Mouse (Mus musculus) spleen, postnatal 4 days (tissue): ENCODE measurements around the gene Psmb5.
A peak's percentile ranks its signal among the peaks of the same experiment; 100 is the strongest.
"Not testable (repeated sequence)": the region's sequence is repeated elsewhere in the genome, so short reads cannot be mapped to it uniquely, and the experiment has no call there.

Source experiments
- DNase-seq, 2 experiments: peaks; one replicate each; pipeline ENCODE4 v3.0.0; 2022; ENCODE audit warnings: low spot score in 2 of 2

Gene Psmb5

DNA sequence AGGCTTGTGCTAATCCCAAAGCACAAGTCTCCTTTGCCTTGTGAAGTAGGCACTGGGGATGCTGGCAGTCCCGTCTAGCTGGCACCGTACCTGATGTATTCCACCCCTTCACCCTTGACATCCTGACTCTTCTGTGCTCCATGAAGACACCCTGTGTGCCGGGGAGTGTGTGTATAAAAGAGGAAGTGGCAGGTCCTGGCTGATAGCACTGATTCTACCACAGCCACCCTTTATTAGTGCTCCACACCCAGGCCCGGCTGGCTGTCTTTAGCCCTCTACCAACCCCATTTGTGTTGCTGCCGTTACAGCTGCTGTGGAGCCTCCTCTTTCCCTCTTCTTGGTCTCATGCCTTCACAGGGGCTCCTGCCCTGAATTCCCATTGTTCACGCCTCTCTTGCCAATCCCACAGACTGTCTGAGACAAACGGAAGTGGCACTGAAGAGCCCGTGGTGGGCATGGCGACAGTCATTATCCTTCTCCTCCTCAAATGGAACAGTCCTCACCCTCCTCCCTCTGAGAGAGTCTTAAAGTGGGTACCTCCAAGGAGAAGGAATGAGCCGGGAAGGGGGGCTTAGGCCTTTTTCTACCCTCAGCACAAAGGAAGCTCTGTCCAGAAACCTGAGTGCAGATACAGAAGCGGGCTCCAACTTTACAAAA, 12.9 kb upstream of the Psmb5 start:
- DNase-seq: no peak

DNA sequence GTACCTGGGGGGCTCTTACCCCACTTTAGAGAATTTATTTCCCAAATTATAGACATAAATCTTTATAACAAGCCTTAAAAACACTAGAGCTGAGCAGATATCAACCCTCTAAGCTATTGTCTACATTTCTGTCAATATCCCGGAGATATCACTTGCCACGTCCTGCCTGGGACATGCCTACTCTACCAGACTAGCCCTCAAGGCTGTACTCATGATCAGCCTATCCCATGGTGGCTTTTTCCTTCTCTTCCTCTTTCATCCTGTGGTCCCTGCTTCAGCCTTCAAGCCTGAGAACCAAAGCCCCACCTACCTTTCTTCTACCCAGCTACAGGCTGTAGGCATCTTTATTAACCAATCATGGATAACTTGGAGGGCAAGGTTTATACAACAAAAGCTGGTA, 12.0 kb upstream of the Psmb5 start:
- no peak for DNase-seq

DNA sequence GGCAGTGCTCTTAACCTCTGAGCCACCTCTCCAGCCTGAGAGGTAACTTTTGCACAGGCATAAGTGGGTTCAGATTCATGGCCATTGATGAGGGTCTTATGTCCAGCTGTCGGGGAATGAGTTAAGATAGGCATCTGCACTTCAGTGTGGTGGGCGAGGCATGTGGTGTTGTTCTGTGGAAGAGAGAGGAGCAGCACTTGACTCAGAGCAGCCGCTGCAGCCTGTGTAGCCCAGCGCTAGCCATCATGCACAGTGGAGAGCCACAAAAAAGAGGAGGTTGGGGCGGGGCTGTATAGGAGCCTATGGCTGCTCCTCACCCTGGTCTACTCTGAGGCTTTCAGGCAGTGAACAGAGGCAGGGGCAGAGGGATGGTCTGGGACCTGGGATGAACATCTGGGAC, 10.3 kb upstream of the Psmb5 start:
- DNase-seq: no peak

DNA sequence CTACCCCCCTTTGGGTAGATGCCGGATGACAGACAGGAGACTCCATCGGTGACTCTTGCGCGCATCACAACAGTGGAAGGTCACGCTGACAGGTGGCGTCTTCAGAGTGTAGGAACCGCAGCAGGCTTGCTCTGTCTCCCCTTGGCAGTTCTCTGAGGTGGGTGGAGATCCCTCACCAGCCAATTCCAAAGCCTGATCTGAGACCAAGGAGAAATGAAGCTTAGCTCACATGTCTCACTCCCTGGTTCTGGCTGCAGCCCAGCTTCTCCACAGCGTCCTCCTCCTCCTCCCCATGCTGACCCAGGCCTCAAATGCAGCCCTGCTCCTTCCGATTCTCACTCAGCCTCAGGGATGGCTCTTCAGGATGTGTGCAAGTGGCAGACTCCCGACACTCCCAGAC, 7.2 kb upstream of the Psmb5 start:
- DNase-seq: no peak

DNA sequence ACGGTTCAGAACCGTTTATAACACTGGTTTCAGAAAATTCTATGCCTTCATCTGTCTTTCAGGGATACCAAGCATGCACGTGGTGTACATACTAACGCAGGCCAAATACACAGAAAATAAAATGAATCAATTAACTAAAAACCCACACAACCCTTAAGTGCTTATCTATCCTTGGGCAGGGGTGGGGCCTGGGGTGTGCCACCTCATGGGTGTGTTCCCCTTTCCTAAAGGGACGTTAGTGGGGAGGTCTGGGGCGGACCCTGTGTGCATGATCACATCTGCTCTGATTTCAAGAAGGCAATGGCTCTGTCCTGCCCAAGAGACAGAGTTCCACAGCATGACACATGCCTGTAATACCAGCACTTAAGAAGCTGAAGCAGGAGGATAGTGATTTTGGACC, 5.5 kb upstream of the Psmb5 start:
- DNase-seq: no peak

DNA sequence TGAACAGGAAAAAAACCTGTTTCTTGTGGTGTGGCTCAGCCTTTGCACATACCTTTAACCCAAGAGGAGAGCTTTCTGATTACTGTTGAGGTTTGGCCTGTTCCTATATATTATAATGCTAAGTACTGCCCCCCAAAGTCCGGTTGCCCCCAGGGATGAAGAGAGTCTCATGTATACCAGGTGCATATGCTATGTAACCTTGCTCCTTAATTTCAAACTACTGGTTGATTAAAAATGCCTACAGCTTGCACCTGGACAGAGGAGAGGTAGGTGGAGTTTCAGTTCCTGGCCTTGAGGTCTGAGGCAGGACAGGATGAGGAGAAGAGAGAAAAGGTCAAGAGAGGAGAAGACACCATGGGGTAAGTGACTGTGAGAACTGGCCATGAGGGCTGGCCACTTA, 3.3 kb upstream of the Psmb5 start, which contains the start of gene Psmb11:
Gene Psmb11 (plus strand): TSS at position 301 of the 400 bp plus-strand sequence.
- DNase-seq: no peak

DNA sequence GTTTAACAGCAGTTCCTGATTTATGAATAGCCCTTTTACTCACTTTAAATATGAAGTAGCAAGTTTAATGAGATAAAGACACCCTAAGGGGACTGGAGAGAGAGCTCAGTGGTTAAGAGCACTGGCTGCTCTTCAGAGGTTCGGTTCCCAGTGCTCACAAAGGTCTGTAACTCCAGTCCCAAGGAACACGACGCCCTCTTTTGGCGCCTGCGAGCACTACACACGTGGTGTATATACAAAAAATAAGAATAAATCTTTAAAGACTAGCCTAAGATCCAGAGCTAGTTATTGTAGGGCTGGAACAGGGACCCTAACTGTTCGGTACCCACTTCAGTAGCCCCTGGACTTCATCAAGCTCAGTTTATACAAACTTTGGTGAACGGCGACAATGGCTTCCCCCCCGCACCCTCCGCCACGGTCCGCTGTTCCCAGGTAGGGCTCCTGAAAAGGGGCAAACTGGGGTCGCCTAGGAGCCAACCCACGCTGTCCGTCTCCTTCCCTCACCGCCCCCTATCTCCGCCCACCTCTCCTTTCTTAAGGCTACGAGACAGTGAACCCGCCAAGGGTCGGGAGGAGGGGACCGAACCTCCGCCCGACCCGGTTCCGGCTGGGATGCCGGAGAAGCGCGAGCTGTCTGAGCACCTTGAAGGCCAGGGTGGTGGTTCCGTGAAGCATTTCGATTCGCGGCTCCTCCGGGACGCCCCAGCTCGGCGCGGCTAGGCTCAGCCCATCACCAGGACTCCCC, 498 bp downstream of the Psmb5 start:
- DNase-seq: no peak

DNA sequence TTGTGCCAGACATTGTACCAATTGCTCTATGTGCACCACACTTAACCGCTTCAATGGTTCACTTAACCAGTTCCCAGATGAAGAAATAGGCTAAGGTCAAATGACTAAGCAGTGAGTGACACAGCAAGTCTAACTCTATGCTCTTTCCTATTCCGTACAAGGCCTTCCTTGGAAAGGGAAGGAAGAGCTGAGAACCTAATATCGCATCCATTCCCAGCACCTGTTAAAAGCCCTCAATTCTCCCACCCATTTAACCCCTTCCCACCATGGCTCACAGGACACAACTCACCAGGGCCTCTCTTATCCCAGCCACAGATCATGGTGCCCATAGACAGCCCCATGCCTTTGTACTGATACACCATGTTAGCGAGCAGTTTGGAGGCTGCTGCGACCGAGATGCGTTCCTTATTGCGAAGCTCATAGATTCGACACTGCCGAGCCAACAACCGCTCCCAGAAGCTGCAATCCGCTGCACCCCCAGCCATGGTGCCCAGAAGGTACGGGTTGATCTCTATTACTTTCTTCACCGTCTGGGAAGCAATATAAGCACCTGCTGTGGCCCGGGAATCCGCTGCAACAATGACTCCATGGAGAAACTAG, 1.5 kb downstream of the Psmb5 start:
- no peak for DNase-seq

DNA sequence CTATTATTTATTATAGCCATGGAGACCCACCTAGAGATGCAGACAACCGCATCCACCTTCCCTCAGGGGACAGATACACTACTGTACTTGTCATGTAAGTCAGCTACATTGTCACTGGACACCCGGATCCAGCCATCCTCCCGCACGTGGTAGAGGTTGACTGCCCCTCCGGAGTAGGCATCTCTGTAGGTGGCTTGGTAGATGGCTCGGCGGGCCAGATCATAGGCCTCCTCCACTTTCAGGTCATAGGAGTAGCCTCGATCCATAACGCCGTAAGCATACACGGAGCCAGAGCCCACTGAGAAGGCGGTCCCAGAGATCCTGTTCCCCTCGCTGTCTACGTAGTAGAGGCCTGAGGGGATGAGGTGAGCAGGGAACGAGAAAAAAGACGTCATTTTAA, 3.7 kb downstream of the Psmb5 start:
- not testable (repeated sequence) for DNase-seq

DNA sequence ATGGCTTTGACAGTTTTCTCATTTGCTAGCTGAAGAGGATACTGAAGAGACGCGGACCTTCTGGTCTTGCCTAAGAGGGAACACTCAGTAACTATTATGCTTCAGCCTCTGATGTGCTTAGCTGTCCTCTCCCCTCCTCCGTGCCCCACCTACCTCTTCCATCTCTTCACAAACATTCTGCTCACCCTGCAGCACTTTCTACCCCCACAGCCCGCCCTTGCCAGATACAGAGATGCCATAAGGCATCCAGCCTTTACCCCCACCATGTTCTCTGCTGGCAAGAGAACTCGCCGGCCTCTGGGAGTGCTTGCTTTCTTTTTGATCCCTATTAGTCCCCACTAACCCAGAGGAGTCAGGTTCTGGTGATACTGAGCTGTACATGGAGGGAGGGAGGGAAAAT, 7.2 kb downstream of the Psmb5 start:
- DNase-seq: no peak

DNA sequence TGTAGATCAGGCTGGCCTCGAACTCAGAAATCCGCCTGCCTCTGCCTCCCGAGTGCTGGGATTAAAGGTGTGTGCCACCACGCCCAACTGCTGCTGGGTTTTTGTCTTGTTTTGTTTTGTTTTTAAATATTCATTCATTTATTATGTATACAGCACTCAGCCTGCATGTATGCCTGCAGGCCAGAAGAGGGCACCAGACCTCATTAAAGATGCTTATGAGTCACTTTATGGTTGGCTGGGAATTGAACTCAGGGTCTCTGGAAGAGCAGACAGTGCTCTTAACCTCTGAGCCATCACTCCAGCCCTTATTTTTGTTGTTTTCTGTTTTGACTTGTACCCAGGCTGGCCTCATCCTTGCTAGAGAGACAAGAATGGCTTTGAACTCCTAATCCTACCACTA, 7.9 kb downstream of the Psmb5 start:
- DNase-seq: no peak

DNA sequence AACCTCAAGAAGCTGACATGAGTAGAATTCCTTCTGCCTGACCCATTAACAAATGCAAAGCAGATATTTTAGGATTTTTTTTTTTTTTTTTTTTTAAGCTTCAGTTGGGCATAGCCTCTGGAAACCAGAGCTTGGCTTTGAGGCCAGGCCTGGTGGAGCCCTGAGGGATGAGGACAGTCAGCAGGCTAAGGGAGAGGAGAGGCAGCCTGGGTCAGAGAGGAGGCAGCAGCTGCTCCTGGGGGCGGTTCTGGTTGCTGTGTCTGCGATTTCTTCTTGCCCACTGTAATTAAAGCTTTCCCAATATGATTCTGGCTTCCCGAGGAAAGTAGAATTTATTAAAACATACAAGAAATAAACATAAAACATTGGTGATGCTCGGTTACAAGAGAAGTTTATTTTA, 8.6 kb downstream of the Psmb5 start:
- no peak for DNase-seq

DNA sequence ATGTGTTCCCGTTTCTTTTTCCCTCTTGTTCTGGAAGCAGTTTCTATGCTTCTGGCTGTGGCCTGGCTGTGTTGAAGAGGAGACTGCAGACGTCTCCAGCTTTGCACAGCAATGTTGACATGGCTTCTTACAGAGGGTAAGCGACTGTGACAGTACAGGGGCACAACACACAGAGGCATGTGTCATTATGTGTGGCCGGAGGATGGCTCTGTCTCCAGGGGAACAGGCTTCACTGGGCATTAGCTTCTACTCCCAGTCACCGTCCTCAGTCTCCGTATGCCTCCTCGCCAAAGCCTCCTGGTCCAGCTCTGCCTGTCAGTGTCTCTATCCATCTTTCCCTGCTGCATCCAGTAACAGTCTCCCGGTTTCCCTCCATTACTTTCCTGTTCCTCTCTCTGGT, 10.6 kb downstream of the Psmb5 start:
- DNase-seq: no peak

DNA sequence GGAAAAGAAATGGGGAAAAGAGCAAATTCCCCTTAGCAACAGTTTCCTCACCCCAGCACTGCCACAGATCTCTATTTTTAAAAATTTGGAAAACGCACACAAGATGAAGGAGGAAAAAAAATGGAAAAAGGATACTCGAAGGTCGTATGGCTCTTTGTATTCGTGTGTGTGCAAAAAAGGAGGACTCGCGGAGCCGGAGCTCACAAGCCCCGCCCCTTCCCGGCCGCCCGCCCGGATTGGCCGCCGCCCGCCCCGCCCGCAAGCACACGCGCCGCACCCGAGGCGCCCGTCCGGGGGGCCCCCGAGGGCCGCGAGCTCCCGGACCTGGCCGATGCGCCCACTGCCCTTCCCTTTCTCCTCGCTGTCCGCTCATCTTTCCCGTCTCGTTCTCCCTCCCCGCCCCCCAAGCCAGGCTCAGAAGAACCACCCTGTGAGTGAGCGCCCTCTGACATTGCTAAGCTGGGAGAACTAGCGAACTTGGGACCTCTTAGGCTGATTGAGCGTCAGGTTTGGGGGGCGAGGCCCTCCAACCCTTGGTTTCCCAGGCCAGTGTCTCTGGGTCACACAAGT, 12.0 kb downstream of the Psmb5 start, which contains the start of gene 4931414P19Rik:
Gene 4931414P19Rik (minus strand): TSS at position 242 of the 570 bp plus-strand sequence.
- peak; percentile 84 to 94 for DNase-seq

DNA sequence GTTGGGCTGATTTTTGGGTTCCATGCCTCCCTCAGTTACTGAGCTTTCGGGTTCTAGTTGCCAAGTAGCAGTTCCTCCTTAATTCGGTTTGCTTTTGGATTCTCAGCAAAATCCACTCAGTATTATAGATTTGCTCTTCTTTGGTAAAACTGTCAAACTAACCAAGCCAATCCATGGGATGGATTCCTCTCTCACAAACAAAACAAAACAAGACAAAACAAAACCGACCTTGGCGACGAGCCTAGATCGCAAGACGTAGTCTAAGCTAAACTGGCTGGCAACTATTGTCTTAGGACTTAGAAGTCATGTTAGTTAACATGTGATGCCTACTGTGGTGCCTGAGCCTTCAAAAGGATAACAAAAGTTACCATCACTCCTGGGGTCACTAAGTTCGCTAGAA, 14.1 kb downstream of the Psmb5 start:
- DNase-seq: no peak

DNA sequence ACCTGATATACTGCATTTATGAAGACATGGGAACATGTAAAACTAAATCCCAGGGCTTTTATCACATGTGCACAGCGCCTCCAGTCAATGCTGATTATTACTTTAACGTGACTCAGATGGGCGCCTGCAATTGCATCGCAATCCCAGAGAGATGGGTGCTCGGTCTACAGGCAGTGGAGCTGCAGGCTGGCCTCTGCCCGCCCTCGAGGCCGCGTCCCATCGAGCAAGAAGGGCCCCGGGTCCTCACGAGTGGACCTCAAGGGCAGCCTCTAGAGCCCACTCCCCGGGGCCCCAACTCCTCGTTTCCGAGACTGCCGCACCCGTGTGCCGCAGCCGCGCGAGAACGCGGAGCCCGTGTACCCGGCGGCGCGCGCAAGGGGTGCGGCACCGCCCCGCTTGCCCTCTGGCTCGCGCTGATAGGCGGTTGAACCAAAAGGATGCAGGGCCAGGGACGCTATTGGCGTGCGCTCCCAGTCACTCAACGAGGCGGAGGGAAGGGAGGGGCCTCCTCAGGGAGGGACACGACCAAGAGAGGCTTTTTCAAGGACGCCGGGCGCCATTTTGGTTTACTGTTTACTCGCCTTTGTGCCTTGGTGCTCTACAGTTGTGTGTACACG, 14.7 kb downstream of the Psmb5 start:
- peak; percentile 94 to 95 for DNase-seq

DNA sequence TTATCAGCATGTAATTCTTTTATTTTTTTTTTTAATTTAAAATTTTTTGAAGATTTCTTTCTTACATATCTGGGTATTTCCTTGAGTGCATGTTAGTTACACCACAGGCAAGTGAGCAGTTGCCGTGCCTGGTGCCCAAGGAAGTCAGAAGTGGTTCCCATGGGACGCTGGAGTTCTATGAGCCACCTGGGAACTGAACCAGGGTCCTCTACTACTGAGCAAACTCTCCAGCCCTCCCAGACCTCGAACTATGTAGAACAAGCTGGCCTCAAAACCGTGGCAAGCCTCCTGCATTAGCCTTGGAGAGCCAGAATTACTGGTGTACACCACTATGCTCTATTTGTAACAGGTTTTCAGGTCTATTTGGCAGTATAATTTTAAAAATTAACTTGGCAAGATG, 15.2 kb downstream of the Psmb5 start:
- no peak for DNase-seq

DNA sequence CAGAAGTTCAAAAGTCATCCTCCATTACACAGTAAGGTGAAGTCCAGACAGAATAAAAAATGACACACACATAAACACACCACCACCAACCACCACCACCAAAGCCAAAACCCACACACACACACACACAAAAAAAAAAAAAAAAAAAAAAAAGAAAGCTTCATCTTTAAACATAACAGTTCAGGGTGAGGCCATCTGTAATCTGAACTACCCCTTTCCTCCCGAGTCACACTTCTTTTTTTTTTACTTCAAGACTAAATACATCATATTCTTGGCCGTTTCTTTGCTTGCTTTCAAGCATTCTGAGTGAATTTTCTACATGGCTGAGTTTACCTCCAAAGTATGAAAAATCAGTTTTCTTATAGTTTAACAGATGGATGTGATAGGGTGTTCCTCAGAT, 16.2 kb downstream of the Psmb5 start:
- no peak for DNase-seq

DNA sequence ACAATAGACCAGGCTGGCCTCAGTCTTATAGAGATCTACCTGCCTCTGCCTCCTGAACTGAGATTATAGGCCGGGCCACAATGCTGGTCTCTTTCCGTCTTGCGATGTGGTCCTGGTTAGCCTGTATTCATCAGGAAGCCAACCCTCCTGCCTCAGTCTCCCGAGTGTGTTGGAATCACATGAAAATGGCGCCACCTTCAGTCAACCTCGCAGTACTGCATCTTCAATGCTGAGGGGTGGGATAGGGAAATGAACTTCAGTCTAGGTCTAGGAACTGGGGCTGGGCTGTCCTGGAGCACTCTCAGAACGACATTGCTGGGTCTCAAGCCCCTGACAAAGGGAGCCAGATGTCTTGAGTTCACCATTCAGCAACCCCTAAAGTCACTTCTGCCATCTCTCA, 20.7 kb downstream of the Psmb5 start:
- no peak for DNase-seq

DNA sequence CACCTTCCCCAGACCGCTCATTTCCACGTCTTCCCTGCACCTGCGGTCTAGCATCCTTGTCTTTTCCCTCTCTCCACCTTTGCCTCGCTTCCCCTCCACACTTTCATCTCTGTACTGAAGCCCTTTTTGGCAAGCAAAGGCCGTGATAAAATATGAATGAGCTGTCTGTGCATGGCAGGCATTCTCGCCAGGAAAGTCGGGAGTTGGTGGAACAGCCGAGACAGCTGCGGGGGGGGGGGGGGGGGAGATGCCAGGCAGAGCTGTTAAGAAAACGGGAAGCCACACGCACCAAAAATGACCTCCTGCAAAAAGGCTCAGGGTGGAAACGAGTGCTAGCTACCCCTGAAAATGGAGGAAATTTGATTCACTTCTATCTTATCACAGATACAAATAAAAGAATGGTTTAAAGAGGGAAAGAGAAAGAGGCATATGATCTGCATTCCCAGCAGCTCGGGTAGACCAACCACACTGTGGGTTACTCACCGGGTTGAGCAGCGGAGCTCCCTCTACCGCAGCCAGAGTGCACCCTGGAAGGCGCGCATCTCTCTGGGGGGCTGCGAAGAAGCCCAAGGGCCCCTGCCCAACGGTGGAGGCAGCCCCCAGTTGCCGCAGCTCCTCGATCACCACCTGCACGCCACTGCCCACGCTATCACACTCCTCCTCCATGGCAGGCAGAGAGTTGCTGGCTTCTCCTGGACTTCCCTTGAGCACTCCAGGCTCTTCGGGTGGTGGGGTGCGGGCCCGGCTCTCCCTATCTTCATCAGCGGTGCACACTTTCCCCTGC, 23.0 kb downstream of the Psmb5 start:
- no peak for DNase-seq

DNA sequence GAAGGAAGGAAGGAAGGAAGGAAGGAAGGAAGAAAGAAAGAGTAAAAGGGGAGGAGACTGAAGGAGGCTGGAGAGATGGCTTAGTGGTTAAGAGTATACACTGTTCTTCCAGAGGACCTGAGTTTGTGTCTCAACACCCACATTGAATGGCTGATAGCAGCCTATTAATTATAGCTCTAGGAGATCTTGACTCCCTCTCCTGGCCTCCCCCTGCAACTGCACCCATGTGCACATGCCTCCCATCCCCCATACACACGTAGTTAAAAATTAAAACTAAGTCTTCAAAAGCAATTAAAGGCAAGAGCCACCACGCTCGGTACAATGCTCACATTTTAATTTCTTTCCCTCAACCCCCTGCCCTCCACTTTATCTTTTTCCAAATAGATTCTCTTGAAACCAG, 23.8 kb downstream of the Psmb5 start:
- no peak for DNase-seq
